Mouse (Mus musculus): ENCODE data around the gene Gm3327.

Gm3327 gene

DNA sequence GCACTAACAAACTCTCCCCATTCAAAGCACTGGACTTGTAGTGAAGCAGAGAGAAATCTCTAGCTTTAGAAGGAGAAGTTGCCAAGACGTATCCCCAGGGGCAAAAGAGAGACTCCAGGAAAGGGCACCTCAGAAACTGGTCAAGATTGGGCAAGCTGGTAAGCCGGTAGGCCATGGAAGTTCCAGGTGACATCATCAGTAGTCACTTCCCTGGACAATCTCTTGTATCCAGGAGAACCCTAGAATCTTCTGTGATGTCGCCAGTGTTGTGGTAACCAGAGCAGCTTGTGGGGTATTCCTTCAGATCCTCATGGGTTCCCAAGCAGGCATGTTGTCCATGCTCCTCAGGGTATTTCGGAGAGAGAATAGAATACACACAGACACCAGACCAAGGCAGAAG lies at the start of gene Gm3327:
Gene Gm3327, plus strand, starts transcription at position 301 of the 400 bp plus-strand sequence.
- WGBS: 88% methylated on average over 3 of the region's 4 CpGs

DNA sequence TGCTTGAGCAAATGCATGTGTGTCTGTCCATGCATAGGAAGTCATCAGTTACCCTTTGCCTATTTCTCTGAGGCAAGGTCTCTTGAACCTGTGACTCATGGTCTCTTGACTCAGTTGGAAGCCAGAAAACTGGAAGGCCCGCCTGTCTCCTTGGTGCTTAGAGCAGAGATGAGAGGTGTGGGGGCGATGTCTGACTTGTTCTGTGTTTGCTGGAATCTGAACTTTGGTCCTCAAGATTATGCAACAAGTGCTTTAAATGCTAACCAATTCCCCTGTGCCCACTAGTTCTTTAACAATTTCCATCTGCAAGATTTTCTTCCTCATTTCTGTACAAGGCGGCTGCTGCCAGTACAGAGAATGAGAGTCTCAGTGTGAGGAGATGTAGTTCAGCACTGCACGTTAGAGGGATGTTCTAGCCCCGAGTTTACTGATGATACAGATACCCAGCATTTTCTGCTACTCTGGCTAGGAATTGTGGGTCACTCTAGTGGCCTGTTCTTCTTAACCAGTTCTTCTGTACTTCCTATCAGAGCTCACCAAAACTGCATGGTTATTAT lies 45.8 kb upstream of the Gm3327 start:
- 74% methylated on average over 5 of the region's 5 CpGs for WGBS

DNA sequence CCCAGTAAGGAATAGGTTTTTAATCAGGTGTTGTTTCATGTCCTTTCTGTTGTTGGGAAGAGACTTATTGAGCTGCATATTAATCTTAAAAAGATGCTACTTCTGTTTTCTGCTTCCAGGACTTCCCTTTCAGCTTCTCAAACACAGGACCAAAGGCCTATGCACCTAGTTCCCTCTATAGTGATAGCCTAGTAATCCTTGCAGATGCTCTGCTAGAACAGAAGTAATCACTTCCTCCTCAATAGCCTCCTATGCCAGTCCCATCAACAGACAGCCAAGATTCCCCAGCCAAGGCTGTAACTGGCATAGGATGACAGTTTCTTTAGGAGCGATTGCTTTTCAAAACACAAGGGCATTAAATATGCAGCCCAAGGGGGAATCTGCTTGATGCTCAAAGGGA lies 37.1 kb upstream of the Gm3327 start:
- WGBS: 65% methylated on average over 1 of the region's 1 CpGs

DNA sequence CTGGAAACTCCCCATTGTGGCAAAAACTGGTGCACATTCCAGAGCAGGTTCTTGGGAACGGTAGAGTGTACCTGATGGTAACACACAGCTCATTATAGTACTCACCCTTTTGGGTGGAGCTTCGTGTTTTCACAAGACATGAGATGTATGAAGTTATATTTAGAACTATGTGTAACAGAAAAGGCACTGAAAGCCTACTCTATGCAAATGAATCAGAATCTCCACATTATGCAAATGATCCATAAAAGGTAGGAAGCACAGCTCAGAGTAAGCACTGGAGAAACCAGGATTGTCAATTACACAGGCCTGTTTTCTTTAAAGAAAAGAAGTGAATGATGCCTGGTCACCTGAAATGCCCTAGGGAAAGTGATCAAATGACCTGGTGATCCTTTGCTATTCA lies 36.1 kb upstream of the Gm3327 start:
- 32% methylated on average over 2 of the region's 2 CpGs for WGBS

DNA sequence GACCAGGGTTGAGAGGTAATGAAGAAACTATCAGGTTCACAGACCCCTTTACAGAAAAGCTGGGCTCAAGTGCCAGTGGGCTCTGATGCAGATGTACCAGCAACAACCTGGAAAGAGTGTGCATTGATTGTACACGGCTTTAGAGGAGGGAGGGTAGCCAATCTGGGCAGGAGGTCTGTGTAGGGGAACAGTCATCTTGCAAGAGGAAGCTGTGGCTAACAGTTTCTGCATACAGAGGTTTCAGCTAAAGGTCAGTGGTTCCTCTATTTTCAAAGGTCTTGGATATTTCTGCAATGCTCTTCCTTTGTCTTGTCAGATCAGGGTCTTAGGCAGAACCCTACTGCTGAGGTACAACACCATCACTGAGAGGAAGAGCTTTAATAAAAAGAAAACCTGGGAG lies 32.1 kb upstream of the Gm3327 start:
- WGBS: 65% methylated on average over 1 of the region's 1 CpGs

DNA sequence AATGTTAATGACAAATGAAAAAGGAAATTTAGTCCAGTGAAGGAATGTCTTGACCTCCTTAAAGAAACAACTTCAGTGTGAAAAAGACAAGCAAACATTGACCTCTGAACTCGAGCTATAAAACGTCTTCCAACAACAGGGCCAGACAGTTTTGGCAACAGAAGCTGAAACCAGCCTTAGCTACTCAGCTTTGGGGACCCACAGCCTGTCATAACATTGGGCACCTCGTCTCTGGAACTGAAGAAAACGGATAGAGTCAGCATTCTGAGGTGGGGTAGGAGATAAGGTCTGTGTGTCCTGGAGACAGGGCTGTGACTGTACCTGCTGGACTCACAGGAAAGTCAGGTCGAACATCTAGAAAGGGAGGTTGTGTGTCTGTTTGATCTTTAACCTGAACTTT lies 29.2 kb upstream of the Gm3327 start:
- WGBS: 77% methylated on average over 5 of the region's 5 CpGs

DNA sequence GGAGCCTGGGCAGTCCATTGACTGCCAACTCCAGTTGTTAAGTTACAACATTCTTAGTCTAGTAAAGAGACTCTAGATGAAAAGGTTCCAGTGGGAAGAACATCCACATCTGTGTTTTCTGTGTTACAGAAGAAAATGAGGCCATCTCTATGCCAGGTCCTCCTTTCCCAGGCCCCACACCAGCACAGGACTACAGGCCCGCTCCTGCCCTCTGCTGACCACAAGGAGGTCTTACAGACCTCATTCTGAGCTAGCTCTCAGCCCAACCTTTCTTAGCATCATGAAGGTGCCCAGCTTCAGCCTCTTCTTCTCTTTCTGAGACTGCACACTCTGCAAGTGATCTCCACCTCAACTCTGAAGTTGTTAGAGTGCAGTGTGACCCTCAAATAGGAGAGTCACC lies 23.6 kb upstream of the Gm3327 start:
- no CpG with 5 or more reads among the region's 1 CpGs for WGBS

DNA sequence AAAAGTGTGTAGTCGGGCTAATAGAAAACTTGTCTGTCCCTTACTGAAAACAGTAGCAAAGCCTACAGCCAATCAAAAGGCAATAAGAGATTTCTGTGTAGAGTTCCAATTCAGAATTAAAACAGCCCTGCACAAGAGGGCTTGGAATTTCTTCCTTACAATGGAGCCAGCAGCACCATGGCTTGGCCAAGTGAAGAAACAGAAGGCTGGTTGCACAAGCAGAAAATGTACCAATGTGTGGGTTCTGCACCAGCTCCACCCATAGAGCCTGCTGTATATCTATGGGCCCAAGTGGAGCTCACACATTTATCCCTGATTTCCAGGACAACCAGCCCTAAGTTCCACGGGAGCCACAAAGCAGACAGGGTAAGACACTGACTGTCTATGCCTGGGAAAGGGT lies 21.3 kb upstream of the Gm3327 start, which contains the start of gene Ear2:
Gene Ear2, plus strand, starts transcription at position 301 of the 400 bp plus-strand sequence.
- WGBS: 79% methylated on average over 2 of the region's 2 CpGs
